Mouse (Mus musculus) gastrocnemius, postnatal 4 days (tissue): ENCODE measurements at regions not wholly inside any gene's neighbourhood (a gene's known extent, or its start where the extent isn't known, plus 50 kb on each side); places are given as distances from the start of the nearest gene placed in this dataset.
A peak's percentile ranks its signal among the peaks of the same experiment; 100 is the strongest.
"Not testable (repeated sequence)": the region's sequence is repeated elsewhere in the genome, so short reads cannot be mapped to it uniquely, and the experiment has no call there.

Source experiments
- DNase-seq, 2 experiments: peaks; one replicate each; pipeline ENCODE4 v3.0.0; 2021 to 2022; ENCODE audit warnings: low spot score in 2 of 2, mixed read lengths in 2 of 2

DNA sequence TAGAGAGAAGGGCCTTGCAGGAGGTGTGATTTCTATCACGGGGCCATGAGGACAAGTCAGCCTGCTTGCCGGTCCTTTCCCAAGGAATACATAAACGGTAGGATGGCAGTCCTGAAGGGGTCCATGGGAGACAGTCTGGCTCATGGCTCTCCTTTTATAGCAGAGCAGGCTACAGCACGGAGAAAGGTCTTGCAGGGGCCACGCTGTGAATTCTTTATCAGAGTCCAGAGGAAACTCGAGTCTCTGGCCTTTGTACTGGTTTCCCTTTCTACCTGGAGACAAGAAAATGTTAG lies 1984.0 kb downstream of the 4930444P10Rik start:
- DNase-seq, result no peak

- peak; percentile 21 to 53 for DNase-seq
These were observed 1984.5 kb downstream of the 4930444P10Rik start for GRCm38 (mm10) chr1:14108450-14109189.

DNA sequence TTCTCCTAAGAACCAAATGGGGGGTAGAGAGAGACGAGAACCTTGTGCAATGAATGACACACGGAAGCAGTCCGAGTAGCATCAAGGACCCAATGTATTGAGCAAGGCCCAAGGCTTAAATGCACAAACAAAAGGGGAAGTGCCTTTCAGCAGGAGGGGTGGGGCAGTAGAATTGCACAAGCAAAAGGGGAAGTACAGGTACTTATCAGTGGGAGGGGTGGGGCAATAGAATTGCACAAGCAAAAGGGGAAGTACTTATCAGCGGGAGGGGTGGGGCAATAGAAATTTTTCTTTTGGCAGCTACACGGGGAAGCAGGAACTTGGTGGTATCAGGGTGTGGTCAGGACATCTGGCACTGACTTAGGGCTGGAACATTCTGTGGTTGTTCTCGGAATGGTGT lies 1987.6 kb downstream of the 4930444P10Rik start:
- not testable (repeated sequence) for DNase-seq

- no peak for DNase-seq
These were observed 1988.6 kb downstream of the 4930444P10Rik start for GRCm38 (mm10) chr1:14104529-14104928.

DNA sequence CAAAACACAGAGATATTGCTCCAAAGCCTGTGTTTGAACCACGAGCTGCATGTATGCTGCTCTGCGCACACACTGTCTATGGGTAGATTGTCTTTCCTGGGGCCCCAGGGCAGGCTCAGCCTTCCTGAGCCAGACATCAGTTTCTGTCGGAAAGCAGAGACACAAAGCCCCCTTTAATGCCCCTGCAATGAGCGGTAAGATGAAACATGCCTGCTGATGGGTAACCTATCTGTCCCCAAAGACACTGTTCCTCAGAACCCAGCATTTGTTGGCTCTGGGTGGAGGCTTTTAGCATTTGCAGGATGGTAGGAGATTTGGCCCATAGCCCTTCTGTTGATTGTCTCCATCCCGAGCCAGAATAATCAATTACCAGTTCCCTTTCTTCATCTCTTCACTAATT lies 1994.1 kb downstream of the 4930444P10Rik start:
- DNase-seq, result no peak

- no peak for DNase-seq
These were observed 1995.4 kb downstream of the 4930444P10Rik start for GRCm38 (mm10) chr1:14097567-14098228.

GRCm38 (mm10) chr1:14064856-14065255 lies 2028.3 kb downstream of the 4930444P10Rik start:
- no peak for DNase-seq

- no peak for DNase-seq
These were observed 2057.0 kb downstream of the 4930444P10Rik start for GRCm38 (mm10) chr1:14036163-14036562.

DNA sequence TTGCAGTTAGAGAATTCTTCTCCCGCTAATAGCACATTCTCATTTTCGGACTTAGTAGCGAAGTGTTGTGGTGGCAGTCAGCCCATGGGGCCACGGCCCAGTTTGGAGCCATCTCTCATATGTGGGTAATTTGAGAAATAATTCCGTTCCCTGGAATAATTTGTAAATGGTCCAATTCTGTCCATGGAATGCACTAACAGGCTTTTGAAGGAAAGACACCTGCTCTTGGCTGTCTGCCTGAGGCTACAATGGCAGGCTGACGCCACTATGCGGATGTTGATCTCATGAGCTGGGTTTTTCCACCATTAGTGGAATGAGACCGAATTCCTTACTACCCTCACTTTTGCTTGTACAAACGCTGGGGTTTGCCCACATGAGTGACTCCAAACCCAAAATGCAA lies 2081.6 kb downstream of the 4930444P10Rik start:
- peak in 1 of 2 experiments; percentile 27 for DNase-seq

DNA sequence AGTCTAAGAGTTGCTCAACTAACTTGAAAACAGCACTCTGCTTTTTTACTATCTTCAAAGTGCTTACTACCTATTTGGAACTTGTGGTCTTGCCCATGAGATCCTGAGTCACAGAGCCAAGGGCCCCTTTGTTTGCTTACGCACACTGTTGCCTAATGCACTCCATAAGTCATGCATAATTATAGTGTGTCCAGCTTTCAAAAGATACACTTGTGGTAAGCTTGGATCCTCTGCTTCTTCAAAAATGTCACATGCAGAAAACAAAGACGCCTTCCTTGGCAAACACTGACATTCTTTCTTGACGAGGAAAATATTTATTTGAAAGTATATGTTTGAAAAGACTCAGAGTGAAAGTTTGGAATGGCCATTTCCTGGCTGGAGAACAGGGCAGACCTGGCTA lies 2082.3 kb downstream of the 4930444P10Rik start:
- DNase-seq, result no peak

- no peak for DNase-seq
These were observed 2090.6 kb downstream of the 4930444P10Rik start for GRCm38 (mm10) chr1:14002550-14002949.

DNA sequence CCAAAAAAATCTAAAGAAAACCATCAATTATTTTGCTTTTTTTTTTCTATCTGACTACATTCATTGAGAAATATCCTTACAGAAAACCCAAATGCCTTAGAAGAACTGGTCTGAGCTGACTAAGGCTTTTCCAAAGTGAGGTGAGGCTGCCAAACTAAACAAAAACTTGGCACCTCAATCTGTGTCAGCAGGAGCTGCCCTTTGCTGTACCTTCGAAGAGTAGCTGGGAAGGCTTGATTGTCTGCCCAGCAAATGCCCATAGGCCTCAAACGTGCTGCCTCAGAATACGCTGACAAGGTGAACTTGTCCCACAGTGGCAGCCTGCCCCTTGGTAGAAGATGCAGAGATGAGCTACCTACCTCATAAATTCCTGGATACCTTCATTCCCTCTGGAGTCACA lies 2091.7 kb downstream of the 4930444P10Rik start:
- DNase-seq, result no peak

DNA sequence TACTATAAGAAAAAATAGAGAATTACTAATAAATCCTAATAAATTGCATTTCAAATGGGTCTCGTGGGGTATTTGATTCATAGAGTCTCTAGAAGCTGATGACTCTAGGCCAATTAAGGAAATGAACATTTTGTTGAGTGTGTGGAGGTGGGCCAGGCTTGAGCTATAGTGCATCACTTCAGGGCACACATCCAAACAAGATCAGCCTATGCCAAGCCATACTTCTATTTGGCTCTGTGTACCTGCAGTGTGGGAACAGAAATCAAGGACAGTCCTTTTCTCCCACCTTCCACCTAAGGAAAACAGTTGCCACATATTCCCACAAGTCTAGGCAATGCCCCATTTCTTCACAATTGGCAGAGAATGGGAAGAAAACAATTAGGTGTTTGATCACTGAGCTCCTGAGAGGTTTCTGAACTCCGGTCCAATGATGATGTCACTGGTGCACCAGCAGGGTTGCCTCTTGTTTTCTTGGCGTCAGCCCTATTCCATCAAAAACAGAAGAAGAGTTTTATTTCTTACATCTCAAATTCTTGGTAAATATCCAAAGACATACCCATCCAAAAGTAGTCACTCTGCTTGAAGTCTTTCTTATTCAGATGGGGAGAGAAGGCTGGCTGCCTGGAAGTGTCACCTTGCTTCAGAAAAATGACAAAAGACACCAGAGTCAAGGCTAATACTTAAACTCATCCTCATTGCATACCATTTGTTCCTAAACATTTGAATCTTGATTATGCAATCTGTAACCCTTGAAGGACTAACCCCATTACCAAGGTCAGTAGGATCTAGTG lies 2092.3 kb downstream of the 4930444P10Rik start:
- DNase-seq, result no peak

DNA sequence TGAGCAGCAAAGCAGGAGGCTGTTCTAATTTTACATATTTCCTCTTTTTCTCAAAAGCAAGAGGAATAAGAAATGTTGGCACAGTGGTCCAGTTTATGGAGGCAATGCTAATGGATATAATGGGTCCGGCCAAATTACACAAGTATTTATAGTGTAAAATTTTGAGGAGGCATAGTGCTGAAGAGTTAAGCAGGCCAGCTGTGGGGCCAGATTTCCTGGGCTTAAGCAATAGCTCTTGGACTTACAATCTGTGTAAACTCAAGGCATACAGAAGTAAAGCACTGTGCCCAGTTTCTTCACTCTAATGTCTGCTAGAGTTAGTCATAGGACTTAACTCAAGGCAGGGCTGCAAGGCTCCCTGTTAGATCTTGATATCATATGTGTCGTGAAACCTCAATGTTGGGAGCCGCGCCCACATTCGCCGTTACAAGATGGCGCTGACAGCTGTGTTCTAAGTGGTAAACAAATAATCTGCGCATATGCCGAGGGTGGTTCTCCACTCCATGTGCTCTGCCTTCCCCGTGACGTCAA lies 2094.9 kb downstream of the 4930444P10Rik start:
- DNase-seq, result no peak

DNA sequence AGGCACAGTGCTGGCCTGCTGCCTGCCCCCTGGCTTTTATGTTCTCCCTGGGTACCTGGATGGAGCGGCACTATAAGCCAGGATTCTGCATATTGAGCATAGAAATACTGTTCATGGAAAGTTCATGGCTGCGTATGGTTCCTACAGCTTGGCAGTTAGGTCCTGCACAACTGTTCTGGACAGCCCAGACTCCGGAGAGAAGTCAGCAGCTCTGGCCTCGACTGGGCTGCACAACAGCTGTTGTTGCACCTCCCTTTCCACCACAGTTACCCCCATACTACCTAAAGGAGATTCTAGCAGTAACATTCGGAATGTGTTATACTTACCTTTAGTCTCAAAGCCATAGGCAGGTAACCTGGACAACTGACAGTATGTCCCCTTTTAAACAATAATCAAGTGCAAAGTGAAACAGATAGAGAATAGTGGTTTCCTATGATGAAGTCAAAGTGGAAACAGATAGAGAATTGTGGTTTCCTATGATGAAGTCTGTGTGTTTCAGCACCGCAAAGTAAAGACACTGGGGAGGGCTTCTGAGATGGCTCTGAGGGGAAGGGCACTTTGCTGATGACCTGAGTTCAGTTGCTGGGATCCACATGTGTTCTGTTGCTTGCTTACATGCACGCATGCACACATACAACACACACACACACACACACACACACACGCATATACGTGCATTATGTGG lies 2099.2 kb downstream of the 4930444P10Rik start:
- DNase-seq, result no peak

DNA sequence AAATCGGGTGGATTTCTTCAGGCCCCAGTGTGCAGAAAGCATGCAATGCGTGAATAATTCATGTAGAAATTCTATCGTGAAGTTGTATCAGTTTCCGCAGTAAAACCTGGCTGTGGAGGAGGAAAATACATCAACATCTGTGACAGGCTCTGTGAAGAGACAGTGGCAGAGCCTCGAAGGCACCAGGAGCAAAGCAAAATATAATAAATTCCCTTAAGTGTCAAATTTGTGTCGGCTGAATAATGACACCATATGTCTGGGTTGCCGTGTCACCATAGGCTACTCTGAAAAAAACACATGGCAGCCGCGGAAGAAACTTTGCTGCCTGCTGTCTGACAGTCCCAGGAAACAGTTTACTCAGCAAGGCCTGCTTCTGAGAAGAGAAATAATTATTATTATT lies 2100.1 kb downstream of the 4930444P10Rik start:
- DNase-seq, result no peak

DNA sequence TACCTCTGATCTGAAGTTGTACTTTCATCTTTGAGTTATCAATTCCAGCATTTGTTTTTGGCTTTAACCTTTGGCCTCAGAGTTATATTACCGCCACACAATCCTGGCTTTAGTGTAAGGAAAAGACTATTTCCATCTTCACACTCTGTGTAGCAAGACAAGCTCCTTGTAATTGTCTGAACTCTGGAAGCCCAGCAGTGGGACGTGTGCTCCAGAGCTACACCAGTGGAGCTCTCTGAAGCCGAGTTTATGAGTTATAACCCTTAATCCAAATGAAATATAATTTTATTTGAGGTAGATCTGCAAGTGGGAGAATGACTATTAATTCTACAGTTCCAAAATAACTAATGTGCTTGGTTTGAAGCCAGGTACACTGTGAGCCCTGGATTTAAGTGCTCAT lies 2103.8 kb downstream of the 4930444P10Rik start:
- DNase-seq, result no peak

DNA sequence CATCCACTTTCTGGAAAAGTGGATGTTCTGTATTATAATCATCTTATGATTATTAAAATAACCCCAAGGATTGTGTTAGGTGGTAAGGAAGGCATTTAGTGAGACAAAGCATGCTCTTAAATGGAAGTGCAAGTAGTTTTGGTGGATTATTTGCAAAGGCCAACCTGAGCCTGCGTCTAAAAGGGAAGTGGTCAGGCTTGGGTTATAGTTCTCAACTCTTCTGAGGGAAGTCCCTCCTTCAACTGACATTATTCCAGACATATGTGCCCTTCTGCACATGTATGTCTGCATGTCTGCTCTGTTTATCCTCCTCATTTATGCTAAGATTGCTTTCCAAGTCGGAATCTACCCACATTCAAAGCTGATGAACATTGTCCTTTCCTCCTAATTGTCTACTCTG lies 2108.3 kb downstream of the 4930444P10Rik start:
- DNase-seq, result no peak

DNA sequence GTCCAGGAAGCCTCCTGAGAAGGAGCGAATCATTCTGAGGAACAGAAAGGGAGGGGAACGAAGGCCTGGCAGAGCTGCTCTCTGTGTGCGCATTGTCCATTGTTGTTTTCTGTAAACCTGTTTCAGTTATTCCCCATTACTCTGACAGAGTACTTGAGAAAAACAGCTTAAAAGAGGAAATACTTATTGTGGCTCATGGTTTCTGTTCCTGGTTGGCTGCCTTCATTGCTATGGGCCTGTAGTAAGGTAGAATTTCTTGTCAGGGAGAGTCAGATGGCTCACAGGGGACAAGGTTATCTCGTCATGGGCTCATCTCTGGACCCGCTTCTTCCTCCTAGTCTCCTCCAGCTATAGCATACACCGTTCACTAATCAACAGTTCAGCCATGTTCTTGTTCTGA lies 2112.9 kb downstream of the 4930444P10Rik start:
- no peak for DNase-seq

GRCm38 (mm10) chr1:13978640-13979039 lies 2114.5 kb downstream of the 4930444P10Rik start:
- no peak for DNase-seq

GRCm38 (mm10) chr1:13977207-13977606 lies 2115.9 kb downstream of the 4930444P10Rik start:
- no peak for DNase-seq
